Mouse (Mus musculus) kidney, adult 2 months (tissue): ENCODE results near the gene Sh2d7. TPM values are rescaled to one million over a fixed set of nuclear protein-coding genes. Genes with fewer than 3 reads are reported as not detected.
"Not testable (repeated sequence)": the region's sequence is repeated elsewhere in the genome, so short reads cannot be mapped to it uniquely, and the experiment has no call there.

Experiments used
- DNase-seq: peaks from one replicate; pipeline ENCODE4 v3.0.0; 2021
- H3K27ac ChIP-seq: fragments of 200-500 bp; 2 replicates; pipeline ENCODE4 v1.5.1; 2012; ENCODE audit warnings: low read depth, low read length, control low read depth, inconsistent platforms; ENCODE audit not compliant: insufficient read depth
- H3K27me3 ChIP-seq: fragments of 200-500 bp; replicated peaks from 2 replicates; pipeline ENCODE4 v1.6.1; 2012; ENCODE audit warnings: mild to moderate bottlenecking, moderate library complexity, low read length, inconsistent platforms; ENCODE audit not compliant: control insufficient read depth, insufficient read depth
- H3K36me3 ChIP-seq: fragments of 200-500 bp; 2 replicates; pipeline ENCODE4 v1.6.1; 2012; ENCODE audit warnings: mild to moderate bottlenecking, moderate library complexity, low read length, inconsistent platforms; ENCODE audit not compliant: control insufficient read depth, insufficient read depth
- H3K4me1 ChIP-seq: fragments of 200-500 bp; 2 replicates; pipeline ENCODE4 v1.6.1; 2011; ENCODE audit warnings: low read length; ENCODE audit not compliant: control insufficient read depth, insufficient read depth
- H3K4me3 ChIP-seq: fragments of 200-500 bp; 2 replicates; pipeline ENCODE4 v1.5.1; 2011; ENCODE audit warnings: mild to moderate bottlenecking, low read depth, low read length, control low read depth; ENCODE audit not compliant: insufficient read depth
- CTCF ChIP-seq: fragments of 200-500 bp; conservative IDR thresholded peaks from 2 replicates; pipeline ENCODE4 v1.5.1; 2011; ENCODE audit warnings: low read depth, mild to moderate bottlenecking, control low read depth, low read length, moderate library complexity, mixed read lengths; ENCODE audit not compliant: insufficient read depth, insufficient read length
- POLR2A ChIP-seq: fragments of 200-500 bp; IDR thresholded peaks from one replicate; pipeline ENCODE4 v1.6.1; 2011; ENCODE audit warnings: low read depth, low read length, control low read depth
- WGBS: fragments of 180-500 bp; shearing (Covaris S2); methylation state at CpG from one replicate; pipeline ENCODE4 v1.1.7; 2018; 5-methylcytosine and 5-hydroxymethylcytosine counted together
- polyA plus RNA-seq: library from polyadenylated mRNA; depleted of rRNA; stranded (reverse); fragments of >200 nt; gene quantifications from 2 replicates; pipeline ENCODE4 v1.2.3, GENCODE M21; 2012; rRNA removed

The Sh2d7 gene
- polyA plus RNA-seq, 1 experiment, result not detected

DNA sequence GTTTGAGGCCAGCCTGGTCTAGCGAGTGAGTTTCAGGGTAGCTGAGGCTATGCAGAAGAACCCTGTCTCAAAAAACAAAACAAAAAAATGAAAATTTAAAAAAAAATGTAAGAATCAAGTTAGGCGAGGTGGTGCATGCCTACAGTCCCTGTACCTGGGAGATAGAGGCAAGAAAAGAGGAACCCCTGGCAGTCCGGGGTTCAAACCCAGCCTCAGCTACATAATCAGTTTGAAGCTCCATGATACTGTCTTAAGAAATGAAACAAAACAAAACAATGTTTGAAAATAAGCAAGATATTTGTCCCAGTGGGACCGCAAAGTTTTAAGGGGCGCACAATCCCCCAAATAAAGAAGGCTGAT, 47.0 kb downstream of the Sh2d7 start:
- Histone ChIP-seq H3K4me1 (peaks cover 15% of the 10 kb centered on the region; the same call in 1 of the 2 replicates), H3K36me3 (no peaks in the 10 kb centered on the region), H3K4me3 (no peak overlapping the region), H3K27ac (no peak overlapping the region; the same call in 1 of the 2 replicates), H3K27me3 (no peaks in the 10 kb centered on the region)
- TF ChIP-seq POLR2A, result no peak
- TF ChIP-seq CTCF, result no peak
- no peak for DNase-seq
- WGBS, result 42% methylated on average over 5 of the region's 5 CpGs

DNA sequence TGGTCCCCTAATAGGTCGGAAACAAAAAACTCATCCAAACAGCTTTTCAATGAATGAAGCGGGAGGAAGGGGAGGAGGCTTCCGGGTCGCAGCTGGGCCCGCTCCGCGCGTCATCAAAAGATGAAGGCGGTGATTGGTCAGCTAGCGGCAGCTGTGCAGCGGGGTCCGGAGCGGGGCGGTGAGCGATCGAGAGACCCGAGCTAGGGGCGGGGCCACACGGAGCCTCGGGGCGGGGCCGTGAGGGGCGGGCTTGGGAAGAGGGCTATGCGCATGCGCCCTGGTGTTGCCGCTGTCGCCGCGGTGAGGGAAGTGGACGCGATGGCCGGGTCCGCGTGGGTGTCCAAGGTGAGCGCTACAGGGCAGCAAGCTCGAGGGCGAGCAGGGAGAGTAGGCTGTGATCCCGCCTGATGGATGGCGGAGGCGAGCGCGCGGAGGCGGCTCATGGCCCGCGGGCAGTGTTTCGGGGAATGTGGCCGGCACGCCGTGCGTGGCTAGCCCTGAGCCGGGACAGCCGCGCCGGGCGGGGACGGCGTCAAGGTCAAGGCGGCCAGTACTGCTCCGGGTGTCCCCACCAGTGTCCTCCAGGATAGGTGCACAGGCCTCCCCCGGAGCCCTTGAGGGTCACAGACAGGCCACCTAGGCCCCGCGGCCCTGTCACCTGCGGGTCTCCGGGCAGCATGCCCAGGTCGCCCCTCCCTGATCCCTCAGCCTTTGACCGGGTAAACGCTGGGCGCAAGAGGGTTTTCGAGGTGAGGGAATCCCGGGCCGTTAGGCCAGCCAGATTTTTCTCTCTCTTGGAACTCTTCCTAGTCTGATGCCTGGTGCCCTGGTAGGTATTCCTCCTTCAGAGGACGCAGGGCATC, 47.6 kb downstream of the Sh2d7 start, which contains the start of gene Idh3a:
Idh3a (plus strand) TSS at position 136 of the 863 bp plus-strand sequence.
- Histone ChIP-seq H3K27me3 (no peaks in the 10 kb centered on the region), H3K4me3 (peak within 1 kb of the TSS; percentile 70), H3K4me1 (peaks cover 15% of the 10 kb centered on the region; the same call in 1 of the 2 replicates), H3K36me3 (no peaks in the 10 kb centered on the region), H3K27ac (peak within 1 kb of the TSS; percentile 50)
- DNase-seq, result peak; percentile 99
- TF ChIP-seq POLR2A, result peak; percentile 84
- TF ChIP-seq CTCF, result no peak
- under 1% methylated on average over 73 of the region's 73 CpGs for WGBS

DNA sequence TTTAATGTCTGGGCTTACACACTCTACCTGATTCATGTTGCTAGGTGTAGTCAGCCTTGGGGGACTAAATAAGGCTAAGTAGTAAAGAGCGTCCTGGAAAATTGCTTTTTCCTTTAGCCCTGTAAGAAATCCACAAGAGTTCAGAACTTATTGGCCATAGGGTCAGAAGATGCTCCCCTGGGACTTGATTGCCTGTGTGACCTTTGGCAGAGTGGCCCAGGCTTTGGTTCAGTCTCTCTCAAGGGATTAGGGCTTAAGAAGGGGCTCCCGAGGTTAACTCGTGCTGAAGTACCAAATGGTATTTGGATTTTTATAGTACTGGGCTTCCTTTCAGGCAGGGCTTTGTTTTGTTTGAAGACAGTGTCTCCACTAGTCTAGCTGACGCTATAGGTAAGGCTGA, 49.1 kb downstream of the Sh2d7 start:
- Histone ChIP-seq H3K4me1 (peaks cover 15% of the 10 kb centered on the region; the same call in 1 of the 2 replicates), H3K27me3 (no peaks in the 10 kb centered on the region), H3K4me3 (no peak overlapping the region), H3K27ac (no peak overlapping the region), H3K36me3 (peaks cover 4% of the 10 kb centered on the region; the same call in 1 of the 2 replicates)
- WGBS, result 39% methylated on average over 4 of the region's 4 CpGs
- TF ChIP-seq POLR2A (no peak), CTCF (no peak)
- DNase-seq, result peak; percentile 19

DNA sequence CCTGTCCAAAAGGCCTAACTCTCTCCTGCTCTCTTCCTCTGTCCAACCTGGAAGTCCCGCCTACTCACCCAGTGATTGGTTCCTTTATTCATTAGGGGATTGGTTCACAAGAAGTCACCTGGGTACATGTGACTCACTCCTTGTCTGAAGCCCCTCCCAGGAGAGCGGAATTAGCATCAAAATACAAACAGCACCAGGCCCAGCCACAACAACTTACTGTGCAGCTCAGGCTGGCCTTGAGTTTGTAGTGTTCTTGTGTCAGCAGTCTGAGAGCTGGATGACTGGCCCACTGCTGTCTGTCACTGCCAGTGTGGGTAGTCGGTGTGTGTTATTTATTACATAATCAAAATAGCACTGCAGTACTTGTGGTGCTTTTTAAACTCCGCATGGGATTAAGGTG, 54.9 kb downstream of the Sh2d7 start:
- DNase-seq, H3K4me1 ChIP-seq, H3K27ac ChIP-seq, H3K27me3 ChIP-seq, H3K4me3 ChIP-seq: not testable (repeated sequence)
- peaks cover 11% of the 10 kb centered on the region for H3K36me3 ChIP-seq
- 79% methylated on average over 4 of the region's 4 CpGs for WGBS

Other genes with a start within 250 kb of the Sh2d7 start
- gene Dmxl2, start 37.4 kb upstream of the Sh2d7 start, polyA plus RNA-seq, result 8.9 and 10.4 TPM in 2 replicates
- gene Cib2, start 21.2 kb downstream of the Sh2d7 start, polyA plus RNA-seq, result 7.9 and 10.0 TPM in 2 replicates
- 105 and 122 TPM in 2 replicates for gene Idh3a, start 47.4 kb downstream of the Sh2d7 start, polyA plus RNA-seq
- 1.1 and 1.6 TPM in 2 replicates for gene Acsbg1, start 122.9 kb downstream of the Sh2d7 start, polyA plus RNA-seq
- gene Dnaja4, start 159.9 kb downstream of the Sh2d7 start, polyA plus RNA-seq, result 7.0 and 9.6 TPM in 2 replicates
- 43.0 and 51.9 TPM in 2 replicates for gene Wdr61, start 195.5 kb downstream of the Sh2d7 start, polyA plus RNA-seq
- 0.29 and 1.1 TPM in 2 replicates for gene Crabp1, start 225.8 kb downstream of the Sh2d7 start, polyA plus RNA-seq